Mouse (Mus musculus) midbrain, embryonic 10.5 days (tissue): Measurements from ENCODE around the gene Scarb2. TPM values are rescaled to one million over a fixed set of nuclear protein-coding genes. Genes with fewer than 3 reads are reported as not detected.
A peak's percentile ranks its signal among the peaks of the same experiment; 100 is the strongest.
"Not testable (repeated sequence)": the region's sequence is repeated elsewhere in the genome, so short reads cannot be mapped to it uniquely, and the experiment has no call there.

ENCODE experiments used
- DNase-seq: peaks from one replicate; pipeline ENCODE4 v3.0.0-alpha.2; 2017; ENCODE audit warnings: low spot score
- H3K27ac ChIP-seq: fragments of 300-500 bp; sonication (generic); replicated peaks from 2 replicates; pipeline ENCODE4 v1.5.1; 2016; ENCODE audit warnings: mild to moderate bottlenecking
- H3K27me3 ChIP-seq: fragments of 300-500 bp; sonication (generic); 2 replicates; pipeline ENCODE4 v1.6.1; 2016; ENCODE audit warnings: low read depth, mild to moderate bottlenecking; ENCODE audit not compliant: poor library complexity, severe bottlenecking
- H3K36me3 ChIP-seq: fragments of 300-500 bp; sonication (generic); 2 replicates; pipeline ENCODE4 v1.6.1; 2016; ENCODE audit warnings: mild to moderate bottlenecking, moderate library complexity
- H3K4me1 ChIP-seq: fragments of 300-500 bp; sonication (generic); 2 replicates; pipeline ENCODE4 v1.6.1; 2016
- H3K4me3 ChIP-seq: fragments of 300-500 bp; sonication (generic); 2 replicates; pipeline ENCODE4 v1.5.1; 2016; ENCODE audit warnings: mild to moderate bottlenecking, moderate library complexity
- H3K9me3 ChIP-seq: fragments of 300-500 bp; sonication (generic); replicated peaks from 2 replicates; pipeline ENCODE4 v1.6.1; 2016; ENCODE audit warnings: mild to moderate bottlenecking
- WGBS: fragments of 180-500 bp; shearing (Covaris S2); methylation state at CpG from one replicate; pipeline ENCODE4 v1.1.7; 2016; 5-methylcytosine and 5-hydroxymethylcytosine counted together
- polyA plus RNA-seq: library from polyadenylated mRNA; unstranded; fragments of >200 nt; fragmentation: Nextera tagmentation; extraction: Ambion mirVana; gene quantifications from 2 replicates; pipeline ENCODE4 v1.2.1, GENCODE M21; 2016

The Scarb2 gene
- polyA plus RNA-seq, result 9.3 and 11.8 TPM in 2 replicates

GRCm38 (mm10) chr5:92506733-92507132 lies at the start of gene Scarb2:
Gene Scarb2, minus strand, starts transcription at chr5:92506833.
- Histone ChIP-seq H3K9me3 (no peaks in the 10 kb centered on the region; the same call in 1 of the 2 replicates), H3K4me3 (peak within 1 kb of the TSS; percentile 81), H3K36me3 (no peaks in the 10 kb centered on the region), H3K4me1 (peaks cover 29% of the 10 kb centered on the region), H3K27me3 (no peaks in the 10 kb centered on the region), H3K27ac (peak within 1 kb of the TSS; percentile 97)
- DNase-seq, result no peak

GRCm38 (mm10) chr5:92555905-92556304 lies 49.3 kb upstream of the Scarb2 start:
- Histone ChIP-seq H3K4me3 (no peak overlapping the region), H3K9me3 (no peaks in the 10 kb centered on the region), H3K27ac (no peak overlapping the region), H3K27me3 (no peaks in the 10 kb centered on the region), H3K36me3 (no peaks in the 10 kb centered on the region), H3K4me1 (no peaks in the 10 kb centered on the region)
- no peak for DNase-seq
- WGBS, result 97% methylated on average over 1 of the region's 1 CpGs

DNA sequence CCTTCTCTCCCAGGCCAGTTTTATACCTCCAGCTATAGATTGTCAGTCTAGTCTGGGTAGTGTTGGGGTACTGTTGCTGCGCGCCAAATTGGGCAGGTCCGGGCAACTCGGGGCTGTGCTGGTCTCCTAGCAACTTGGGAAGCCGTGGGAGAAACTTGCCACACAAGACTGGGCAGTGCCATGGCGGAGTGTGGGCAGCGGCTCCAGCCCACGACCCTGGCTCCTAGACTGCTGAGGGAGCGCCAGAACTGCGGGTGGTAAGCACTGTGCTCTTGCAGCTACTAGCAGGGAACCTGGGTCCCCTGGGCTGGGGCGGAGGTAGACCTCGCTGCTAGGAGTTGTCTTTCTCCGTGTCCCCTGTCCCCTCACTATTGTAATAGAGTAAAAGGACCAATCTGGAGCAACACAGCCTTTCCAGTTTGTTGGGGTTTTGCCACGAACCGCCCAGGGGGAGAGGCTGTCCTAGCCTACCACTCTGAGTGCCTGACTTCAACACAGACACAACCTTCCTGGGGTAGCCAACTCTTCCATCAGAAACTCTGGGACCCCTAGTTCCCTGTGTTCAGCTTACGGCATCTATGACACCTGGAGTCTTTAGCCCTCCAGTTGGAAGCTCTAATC lies 48.4 kb upstream of the Scarb2 start, which contains the start of gene Fam47e:
TSS of gene Fam47e (plus strand) at position 179 of the 621 bp plus-strand sequence.
- H3K27ac ChIP-seq, result no peak within 1 kb of the TSS
- H3K4me1 ChIP-seq, result no peaks in the 10 kb centered on the region
- H3K4me3 ChIP-seq, result no peak within 1 kb of the TSS
- 78% methylated on average over 16 of the region's 16 CpGs for WGBS
- H3K9me3 ChIP-seq, result no peaks in the 10 kb centered on the region
- no peaks in the 10 kb centered on the region for H3K36me3 ChIP-seq
- no peaks in the 10 kb centered on the region for H3K27me3 ChIP-seq
- DNase-seq, result no peak

GRCm38 (mm10) chr5:92554443-92554842 lies 47.8 kb upstream of the Scarb2 start:
- H3K4me1 ChIP-seq, result no peaks in the 10 kb centered on the region
- H3K36me3 ChIP-seq, result no peaks in the 10 kb centered on the region
- no peak overlapping the region for H3K4me3 ChIP-seq
- H3K27me3 ChIP-seq, result no peaks in the 10 kb centered on the region
- no peaks in the 10 kb centered on the region for H3K9me3 ChIP-seq
- no peak overlapping the region for H3K27ac ChIP-seq
- WGBS, result 90% methylated on average over 4 of the region's 4 CpGs
- no peak for DNase-seq

DNA sequence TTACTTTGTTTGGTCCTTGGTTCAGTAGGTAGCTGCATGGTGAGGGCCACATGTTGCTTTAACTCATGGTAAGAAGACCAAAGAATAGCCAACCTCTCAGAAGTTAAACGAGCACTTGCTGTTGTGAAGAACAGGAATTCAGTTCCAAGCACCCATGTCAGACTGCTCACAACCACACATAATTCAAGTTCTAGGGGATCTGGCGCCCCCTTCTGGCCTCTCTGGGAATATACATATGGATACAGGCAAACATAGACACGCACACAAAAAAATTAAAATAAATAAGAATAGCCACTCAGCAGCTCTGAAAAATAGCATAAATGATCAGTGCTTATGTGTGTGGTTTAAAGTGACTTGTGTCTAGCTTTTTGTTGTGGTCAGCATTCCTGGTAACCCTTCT lies 47.3 kb upstream of the Scarb2 start:
- no peaks in the 10 kb centered on the region for H3K4me1 ChIP-seq
- H3K27me3 ChIP-seq, result no peaks in the 10 kb centered on the region
- WGBS, result 65% methylated on average over 3 of the region's 3 CpGs
- no peaks in the 10 kb centered on the region for H3K36me3 ChIP-seq
- H3K9me3 ChIP-seq, result no peaks in the 10 kb centered on the region
- no peak overlapping the region for H3K4me3 ChIP-seq
- H3K27ac ChIP-seq, result no peak overlapping the region
- DNase-seq, result no peak

GRCm38 (mm10) chr5:92552611-92553010 lies 46.0 kb upstream of the Scarb2 start:
- 97% methylated on average over 2 of the region's 2 CpGs for WGBS
- H3K9me3 ChIP-seq, result no peaks in the 10 kb centered on the region

GRCm38 (mm10) chr5:92539698-92540097 lies 33.1 kb upstream of the Scarb2 start:
- 89% methylated on average over 4 of the region's 4 CpGs for WGBS
- Histone ChIP-seq H3K36me3 (no peaks in the 10 kb centered on the region), H3K27me3 (no peaks in the 10 kb centered on the region), H3K27ac (no peak overlapping the region), H3K4me3 (no peak overlapping the region), H3K9me3 (no peaks in the 10 kb centered on the region), H3K4me1 (no peaks in the 10 kb centered on the region)
- DNase-seq, result no peak

More at GRCm38 (mm10) chr5:92552611-92553010, 46.0 kb upstream of the Scarb2 start:
- H3K4me3 ChIP-seq, result no peak overlapping the region
- H3K36me3 ChIP-seq, result no peaks in the 10 kb centered on the region
- DNase-seq, result no peak
- H3K4me1 ChIP-seq, result no peaks in the 10 kb centered on the region
- H3K27me3 ChIP-seq, result no peaks in the 10 kb centered on the region
- no peak overlapping the region for H3K27ac ChIP-seq

DNA sequence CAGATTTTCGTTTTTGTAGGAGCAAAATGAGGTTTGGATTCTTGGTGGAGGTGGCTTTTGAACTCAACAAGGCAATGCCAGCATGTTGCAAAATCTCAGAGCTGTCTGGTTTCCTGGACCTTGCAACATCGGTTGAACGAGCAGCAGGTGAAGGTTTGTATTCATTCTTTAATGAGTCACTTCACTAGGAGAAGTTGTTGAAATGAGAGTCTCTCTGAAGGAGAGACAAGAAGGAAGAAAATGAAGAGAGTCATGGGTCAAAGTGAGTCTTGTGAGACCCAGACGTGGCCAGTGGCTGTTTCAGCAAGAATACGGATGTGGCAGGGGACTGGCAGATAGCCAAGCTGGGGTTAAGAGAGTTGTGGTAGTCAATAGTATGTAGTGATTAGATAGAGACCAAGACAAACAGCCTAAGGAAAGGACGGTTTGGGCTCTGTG lies 18.2 kb upstream of the Scarb2 start:
- WGBS, result 86% methylated on average over 6 of the region's 6 CpGs
- no peaks in the 10 kb centered on the region for H3K27me3 ChIP-seq
- no peak overlapping the region for H3K4me3 ChIP-seq
- DNase-seq, result no peak
- H3K9me3 ChIP-seq, result no peaks in the 10 kb centered on the region
- no peaks in the 10 kb centered on the region for H3K4me1 ChIP-seq
- no peak overlapping the region for H3K27ac ChIP-seq
- H3K36me3 ChIP-seq, result no peaks in the 10 kb centered on the region

GRCm38 (mm10) chr5:92521131-92521530 lies 14.5 kb upstream of the Scarb2 start:
- H3K9me3 ChIP-seq, H3K36me3 ChIP-seq, DNase-seq, H3K4me3 ChIP-seq, H3K27me3 ChIP-seq, H3K4me1 ChIP-seq, H3K27ac ChIP-seq: not testable (repeated sequence)
- WGBS, result 82% methylated on average over 2 of the region's 2 CpGs

DNA sequence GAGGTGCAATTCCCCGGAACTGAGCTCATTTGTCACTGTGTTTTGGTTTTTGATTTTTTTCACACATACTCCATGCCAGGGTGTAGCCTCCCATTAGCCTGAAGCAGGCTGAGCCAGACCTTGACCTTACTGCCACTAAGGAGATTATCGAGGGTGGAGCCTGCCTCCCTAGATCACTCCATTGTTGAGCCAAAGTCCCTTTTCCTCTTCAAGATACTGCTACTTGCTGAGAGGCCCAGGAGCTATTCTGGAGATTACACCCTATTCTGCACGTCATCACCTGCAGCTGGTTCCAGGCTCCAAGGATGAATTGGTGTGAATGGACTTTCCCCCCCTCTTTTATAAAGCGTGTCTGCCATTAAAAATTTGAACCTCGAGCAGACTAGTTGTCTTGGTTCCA lies 5.4 kb upstream of the Scarb2 start:
- Histone ChIP-seq H3K4me3 (no peak overlapping the region), H3K27me3 (no peaks in the 10 kb centered on the region), H3K36me3 (no peaks in the 10 kb centered on the region), H3K27ac (no peak overlapping the region), H3K4me1 (no peaks in the 10 kb centered on the region), H3K9me3 (no peaks in the 10 kb centered on the region; the same call in 1 of the 2 replicates)
- no peak for DNase-seq
- 92% methylated on average over 5 of the region's 5 CpGs for WGBS

DNA sequence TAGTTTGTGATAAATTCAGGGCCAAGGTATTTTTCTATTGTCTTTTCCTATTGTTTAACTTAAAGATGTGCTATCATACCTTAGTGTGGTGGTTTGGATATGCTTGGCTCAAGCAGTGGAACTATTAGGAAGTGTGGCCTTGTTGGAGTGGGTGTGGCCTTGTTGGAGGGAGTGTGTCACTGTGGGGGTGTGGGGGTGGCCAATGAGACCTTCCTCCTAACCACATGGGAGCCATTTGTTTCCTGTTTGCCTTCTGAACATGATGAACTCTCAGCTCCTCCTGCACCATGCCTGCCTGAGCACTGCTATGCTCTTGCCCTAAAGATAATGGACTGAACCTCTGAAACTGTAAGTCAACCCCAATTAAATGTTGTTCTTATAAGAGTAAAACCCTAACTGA lies 4.6 kb upstream of the Scarb2 start:
- H3K27ac ChIP-seq, result no peak overlapping the region
- no peaks in the 10 kb centered on the region for H3K36me3 ChIP-seq
- H3K27me3 ChIP-seq, result no peaks in the 10 kb centered on the region
- H3K4me3 ChIP-seq, result no peak overlapping the region
- no peaks in the 10 kb centered on the region; the same call in 1 of the 2 replicates for H3K9me3 ChIP-seq
- peaks cover 2% of the 10 kb centered on the region for H3K4me1 ChIP-seq
- DNase-seq, result no peak

DNA sequence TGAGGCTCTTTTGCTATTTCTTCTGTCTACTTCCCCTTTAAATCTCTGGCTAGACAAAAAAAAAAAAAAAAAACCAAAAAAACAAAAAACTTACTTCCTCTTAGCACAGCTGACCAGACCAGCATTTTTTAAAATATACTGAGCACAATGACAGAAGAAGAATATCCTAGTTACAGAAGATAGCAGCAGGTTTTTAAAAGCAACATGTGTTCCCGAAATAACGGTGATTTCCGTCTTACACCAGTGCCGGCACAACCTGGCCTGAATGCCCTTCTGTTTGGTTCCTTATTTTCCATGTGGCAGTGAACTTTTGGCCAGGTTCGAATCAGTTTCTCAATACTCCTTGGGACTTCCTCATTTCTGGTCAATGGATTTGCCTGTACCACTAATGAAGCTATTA lies 2.2 kb upstream of the Scarb2 start:
- Histone ChIP-seq H3K27me3 (no peaks in the 10 kb centered on the region), H3K36me3 (no peaks in the 10 kb centered on the region), H3K27ac (no peak overlapping the region), H3K4me3 (no peak overlapping the region), H3K4me1 (peaks cover 20% of the 10 kb centered on the region), H3K9me3 (no peaks in the 10 kb centered on the region; the same call in 1 of the 2 replicates)
- WGBS, result 95% methylated on average over 5 of the region's 5 CpGs
- no peak for DNase-seq

GRCm38 (mm10) chr5:92506301-92506729 lies 318 bp downstream of the Scarb2 start:
- peaks cover 29% of the 10 kb centered on the region for H3K4me1 ChIP-seq
- H3K36me3 ChIP-seq, result no peaks in the 10 kb centered on the region
- no peaks in the 10 kb centered on the region for H3K27me3 ChIP-seq
- peak overlapping the region; percentile 97 for H3K27ac ChIP-seq
- 33% methylated on average over 4 of the region's 4 CpGs for WGBS
- H3K4me3 ChIP-seq, result peak overlapping the region; percentile 81
- H3K9me3 ChIP-seq, result no peaks in the 10 kb centered on the region; the same call in 1 of the 2 replicates
- peak; percentile 45 for DNase-seq
